Mouse (Mus musculus) CH12.LX (cell line): Measurements from ENCODE around the gene Atrx. TPM values are rescaled to one million over a fixed set of nuclear protein-coding genes. Genes with fewer than 3 reads are reported as not detected.

Experiments
- DNase-seq: peaks from one replicate; pipeline ENCODE4 v3.0.0-alpha.2; 2013; ENCODE audit errors: extremely low read depth
- H3K27ac ChIP-seq: 2 replicates; pipeline ENCODE4 v1.5.1; 2012; ENCODE audit warnings: low read depth, mild to moderate bottlenecking, control low read depth, moderate library complexity; ENCODE audit not compliant: insufficient read depth
- H3K27me3 ChIP-seq: replicated peaks from 2 replicates; pipeline ENCODE3; 2012; ENCODE audit warnings: inconsistent platforms
- H3K36me3 ChIP-seq, 2 experiments: replicated peaks in 1 of 2; 2 replicates each; pipeline versions ENCODE3 to v1.6.1; 2012; ENCODE audit warnings: inconsistent platforms in 1 of 2, low read length in 1 of 2, mild to moderate bottlenecking in 1 of 2, mixed read lengths in 1 of 2, moderate library complexity in 1 of 2; ENCODE audit not compliant: control insufficient read depth in 1 of 2, insufficient read depth in 1 of 2
- H3K4me1 ChIP-seq, 2 experiments: 2 replicates each; pipeline ENCODE4 v1.6.1; 2012; ENCODE audit warnings: inconsistent platforms in 1 of 2, moderate library complexity in 1 of 2; ENCODE audit not compliant: insufficient read depth in 2 of 2, control insufficient read depth in 1 of 2
- H3K4me2 ChIP-seq: 2 replicates; pipeline ENCODE4 v1.6.1; 2012; ENCODE audit warnings: low read depth, mild to moderate bottlenecking, control low read depth; ENCODE audit not compliant: poor library complexity, insufficient read depth, severe bottlenecking
- H3K4me3 ChIP-seq, 3 experiments: fragments of 150-350 bp in 1 of 3; sonication (generic) in 1 of 3; replicated peaks in 1 of 3; 2 replicates each; pipeline versions ENCODE3 to v1.5.1; 2011 to 2012; ENCODE audit warnings: low read depth in 2 of 3, low read length in 2 of 3, mild to moderate bottlenecking in 2 of 3, moderate library complexity in 2 of 3, control low read depth in 1 of 3, improper control_type of control experiment in 1 of 3, inconsistent platforms in 1 of 3, mixed read lengths in 1 of 3; ENCODE audit not compliant: poor library complexity in 1 of 3
- H3K79me2 ChIP-seq: replicated peaks from 2 replicates; pipeline ENCODE4 v1.6.1; 2012; ENCODE audit warnings: mild to moderate bottlenecking, moderate library complexity; ENCODE audit not compliant: control insufficient read depth, poor library complexity, insufficient read depth, severe bottlenecking; ENCODE audit errors: extremely low read depth
- H3K9ac ChIP-seq: 2 replicates; pipeline ENCODE4 v1.6.1; 2012; ENCODE audit warnings: low read depth, mild to moderate bottlenecking, control low read depth, moderate library complexity; ENCODE audit not compliant: insufficient read depth
- H3K9me3 ChIP-seq: replicated peaks from 2 replicates; pipeline ENCODE3; 2012; ENCODE audit warnings: low read length, inconsistent platforms, mixed read lengths
- CHD1 ChIP-seq: IDR thresholded peaks from 2 replicates; pipeline ENCODE4 v1.6.1; 2012; ENCODE audit warnings: low read depth, low read length, improper control_type of control experiment, inconsistent platforms
- CHD2 ChIP-seq: IDR thresholded peaks from 2 replicates; pipeline ENCODE4 v1.6.1; 2011; ENCODE audit warnings: low read length, improper control_type of control experiment
- KAT2A ChIP-seq: IDR thresholded peaks from 2 replicates; pipeline ENCODE4 v1.6.1; 2012; ENCODE audit warnings: low read length, improper control_type of control experiment, inconsistent platforms; ENCODE audit not compliant: insufficient replicate concordance
- MAFK ChIP-seq: IDR thresholded peaks from 2 replicates; pipeline ENCODE4 v1.6.1; 2011; ENCODE audit warnings: low read length, improper control_type of control experiment; ENCODE audit not compliant: insufficient replicate concordance
- NELFE ChIP-seq: IDR thresholded peaks from 2 replicates; pipeline ENCODE4 v1.6.1; 2011; ENCODE audit warnings: low read depth, low read length, improper control_type of control experiment
- POLR2A ChIP-seq: IDR thresholded peaks from 2 replicates; pipeline ENCODE4 v1.6.1; 2011; ENCODE audit warnings: low read depth, mild to moderate bottlenecking, improper control_type of control experiment, low read length
- RCOR1 ChIP-seq: conservative IDR thresholded peaks from 2 replicates; pipeline ENCODE4 v1.6.1; 2012; ENCODE audit warnings: low read depth, mild to moderate bottlenecking, inconsistent platforms, low read length, improper control_type of control experiment
- SIN3A ChIP-seq: IDR thresholded peaks from 2 replicates; pipeline ENCODE4 v1.6.1; 2012; ENCODE audit warnings: low read length, improper control_type of control experiment, inconsistent platforms
- TCF12 ChIP-seq: IDR thresholded peaks from 2 replicates; pipeline ENCODE4 v1.6.1; 2014; ENCODE audit warnings: low read depth, mild to moderate bottlenecking, inconsistent platforms, low read length, improper control_type of control experiment
- UBTF ChIP-seq: IDR thresholded peaks from 2 replicates; pipeline ENCODE4 v1.6.1; 2012; ENCODE audit warnings: low read depth, mild to moderate bottlenecking, inconsistent platforms, low read length, improper control_type of control experiment, moderate library complexity
- dilution Hi-C: fragments of 300-500 bp; cut with MboI; formaldehyde crosslinking; loops from 2 replicates; pipeline ENCODE4 v1.14.3; 2020; ENCODE audit warnings: low sequenced_read_pairs; ENCODE audit not compliant: extremely low pct_unique_long_range_greater_than_20kb, extremely low pct_ligation_motif_present
- in situ Hi-C: fragments of 300-500 bp; cut with MboI; formaldehyde crosslinking; loops from 3 replicates; pipeline ENCODE4 v1.14.3; 2019; ENCODE audit warnings: low sequenced_read_pairs, low pct_ligation_motif_present, low pct_unique_long_range_greater_than_20kb, mixed read lengths
- polyA plus RNA-seq: library from polyadenylated mRNA; unstranded; fragments of >175 nt; gene quantifications from 2 replicates; pipeline ENCODE4 v1.2.1, GENCODE M21; 2012; ENCODE audit warnings: low read depth; ENCODE audit not compliant: insufficient read length
- total RNA-seq, 2 experiments: library from RNA; depleted of rRNA; stranded (reverse); fragments of 300-350 nt in 1 of 2; fragments of >200 nt in 1 of 2; gene quantifications; 2 replicates each; pipeline ENCODE4 v1.2.3; 2012 to 2014

Gene Atrx
- total and polyA plus RNA-seq, 3 experiments = 64.3 to 83.6 (median 64.9) TPM

DNA sequence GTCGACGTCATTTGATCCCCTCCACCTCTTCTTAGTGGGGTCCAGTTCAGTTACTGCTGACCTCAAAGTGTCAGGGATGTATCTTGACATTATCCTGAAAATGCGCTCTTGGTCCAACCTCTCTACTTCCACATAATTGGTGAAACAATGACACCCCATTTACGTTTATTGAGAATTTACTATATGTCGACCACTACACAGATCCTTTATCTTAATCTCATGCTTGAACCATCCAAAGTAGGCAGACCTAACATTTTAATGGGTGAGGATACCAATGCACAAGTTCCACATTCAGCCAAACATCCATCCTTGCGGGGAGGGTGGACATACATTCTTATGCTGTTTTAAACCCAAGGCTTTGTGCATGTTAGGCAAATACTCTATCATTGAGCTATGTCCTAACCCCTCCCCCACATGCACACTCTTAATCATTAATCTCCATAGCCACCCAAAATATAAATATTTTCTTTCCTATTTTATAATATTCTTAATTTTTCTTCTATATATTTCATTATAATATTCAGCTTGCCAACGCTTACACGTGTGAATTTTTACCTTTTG is 355 bp upstream of the Atrx start:
- TF ChIP-seq UBTF (no peak), NELFE (peak; percentile 14; the same call in 1 of the 2 replicates), SIN3A (no peak), KAT2A (no peak), RCOR1 (no peak)
- H3K4me2 ChIP-seq = peak overlapping the region; percentile 50; the same call in 1 of the 2 replicates
- dilution Hi-C loops (no loop called here), in situ Hi-C loops (loop anchor here (10.0 kb wide), 1 partner anchor 85 kb away; the partner anchor contains the start of genes Cox7b and Magt1)
- peaks cover 0 to 8% of the 10 kb centered on the region in 2 experiments for H3K36me3 ChIP-seq
- H3K4me1 ChIP-seq = peaks cover 0 to 10% of the 10 kb centered on the region in 2 experiments; a peak in 1 of 4 replicates
- H3K79me2 ChIP-seq = peaks cover 34% of the 10 kb centered on the region
- H3K27me3 ChIP-seq = no peaks in the 10 kb centered on the region
- no peak for DNase-seq
- H3K27ac ChIP-seq = no peak overlapping the region; the same call in 1 of the 2 replicates
- no peaks in the 10 kb centered on the region for H3K9me3 ChIP-seq
- no peak overlapping the region; the same call in 1 of the 2 replicates for H3K9ac ChIP-seq
- peak overlapping the region; percentile 42 to 97 (median 70) for H3K4me3 ChIP-seq

DNA sequence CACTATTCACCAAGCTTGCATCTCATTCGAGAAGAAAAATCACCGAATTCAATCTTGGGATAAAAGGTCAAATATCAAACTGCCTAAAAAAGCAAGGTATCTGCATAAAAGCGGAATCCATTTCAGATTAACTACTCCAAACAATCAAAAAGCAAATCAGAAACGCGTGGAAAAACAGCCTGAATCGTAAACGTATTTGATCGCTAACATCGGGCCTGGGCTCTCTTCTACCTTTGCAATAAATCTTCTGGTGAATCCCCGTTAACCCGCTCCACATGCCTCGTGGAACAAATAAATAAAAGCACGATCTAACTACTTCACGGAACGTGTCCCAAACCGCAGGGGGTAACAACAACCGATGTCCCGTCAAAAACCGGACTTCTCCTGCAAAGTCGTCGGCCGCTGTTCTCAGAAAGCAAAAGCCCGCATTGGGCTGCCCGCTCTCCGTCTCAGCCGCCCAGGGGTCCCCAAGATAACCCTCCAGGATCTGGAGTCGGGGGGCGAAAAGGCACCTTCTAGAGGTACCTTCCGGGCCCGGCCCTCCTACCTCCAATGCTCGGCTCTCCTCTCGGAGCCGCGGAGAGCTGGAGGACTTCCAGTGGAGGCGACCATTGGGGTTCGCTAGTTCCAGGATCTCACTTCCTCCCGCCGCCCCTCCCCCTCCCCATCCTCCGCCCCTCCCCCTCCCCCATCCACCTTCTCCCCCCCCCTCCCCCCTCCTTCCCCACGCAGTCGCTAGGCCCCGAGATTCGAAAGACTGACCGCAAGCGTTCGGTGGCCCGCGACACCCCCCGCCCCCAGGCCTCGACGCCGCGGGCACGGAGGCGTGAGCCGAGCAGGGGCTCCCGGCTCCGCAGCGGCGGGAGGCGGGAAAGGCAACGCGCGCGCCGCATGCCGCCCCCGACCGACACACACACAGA is 1.0 kb downstream of the Atrx start:
- H3K9ac ChIP-seq = peak overlapping the region; percentile 98
- H3K4me1 ChIP-seq = peaks cover 0 to 10% of the 10 kb centered on the region in 2 experiments; a peak in 1 of 4 replicates
- 0 out of 2 replicates have a peak, but pooled peaks have one; percentile 9 for TF ChIP-seq POLR2A
- no peak for TF ChIP-seq MAFK
- TF ChIP-seq TCF12 = no peak; the same call in 1 of the 2 replicates
- TF ChIP-seq CHD1 = no peak
- peak; percentile 56; the same call in 1 of the 2 replicates for TF ChIP-seq CHD2
- peak overlapping the region; percentile 90 for H3K27ac ChIP-seq
- H3K36me3 ChIP-seq = peaks cover 0 to 14% of the 10 kb centered on the region in 2 experiments
- dilution Hi-C loops (no loop called here), in situ Hi-C loops (loop anchor here (10.0 kb wide), 1 partner anchor 87 kb away; the partner anchor contains the start of genes Cox7b and Magt1)
- peaks cover 47% of the 10 kb centered on the region for H3K79me2 ChIP-seq
- no peaks in the 10 kb centered on the region for H3K27me3 ChIP-seq
- H3K4me2 ChIP-seq = peak overlapping the region; percentile 56
- peak overlapping the region; percentile 70 to 97 (median 80) for H3K4me3 ChIP-seq
- peak; percentile 26 for DNase-seq
- no peaks in the 10 kb centered on the region for H3K9me3 ChIP-seq
